Mouse (Mus musculus) forebrain, embryonic 13.5 days (tissue): ENCODE measurements at regions not wholly inside any gene's neighbourhood (a gene's known extent, or its start where the extent isn't known, plus 50 kb on each side); places are given as distances from the start of the nearest gene placed in this dataset.
A peak's percentile ranks its signal among the peaks of the same experiment; 100 is the strongest.

Experiments used
- ATAC-seq: fragments of 200-750 bp; cut with Nextera tagmentation; 2 replicates; pipeline ENCODE4 v1.8.0; 2017
- H3K27ac ChIP-seq: fragments of 300-500 bp; sonication (generic); 2 replicates; pipeline ENCODE4 v1.5.1; 2015; ENCODE audit warnings: inconsistent platforms, mild to moderate bottlenecking, moderate library complexity
- H3K27me3 ChIP-seq: fragments of 300-500 bp; sonication (generic); 2 replicates; pipeline ENCODE4 v1.6.1; 2015; ENCODE audit warnings: mild to moderate bottlenecking, inconsistent platforms
- H3K36me3 ChIP-seq: fragments of 300-500 bp; sonication (generic); 2 replicates; pipeline ENCODE4 v1.6.1; 2015; ENCODE audit warnings: mild to moderate bottlenecking, inconsistent platforms; ENCODE audit not compliant: poor library complexity, severe bottlenecking
- H3K4me1 ChIP-seq: fragments of 300-500 bp; sonication (generic); 2 replicates; pipeline ENCODE4 v1.6.1; 2015; ENCODE audit warnings: inconsistent platforms
- H3K4me2 ChIP-seq: fragments of 300-500 bp; sonication (generic); 2 replicates; pipeline ENCODE4 v1.6.1; 2015; ENCODE audit warnings: inconsistent platforms, mild to moderate bottlenecking, moderate library complexity
- H3K4me3 ChIP-seq: fragments of 300-500 bp; sonication (generic); 2 replicates; pipeline ENCODE4 v1.5.1; 2015; ENCODE audit warnings: mild to moderate bottlenecking, inconsistent platforms
- H3K9ac ChIP-seq: fragments of 300-500 bp; sonication (generic); 2 replicates; pipeline ENCODE4 v1.6.1; 2015; ENCODE audit warnings: mild to moderate bottlenecking, inconsistent platforms
- H3K9me3 ChIP-seq: fragments of 300-500 bp; sonication (generic); replicated peaks from 2 replicates; pipeline ENCODE4 v1.6.1; 2016; ENCODE audit warnings: inconsistent platforms
- WGBS: fragments of 180-500 bp; shearing (Covaris S2); methylation state at CpG from one replicate; pipeline ENCODE4 v1.1.7; 2015; 5-methylcytosine and 5-hydroxymethylcytosine counted together

DNA sequence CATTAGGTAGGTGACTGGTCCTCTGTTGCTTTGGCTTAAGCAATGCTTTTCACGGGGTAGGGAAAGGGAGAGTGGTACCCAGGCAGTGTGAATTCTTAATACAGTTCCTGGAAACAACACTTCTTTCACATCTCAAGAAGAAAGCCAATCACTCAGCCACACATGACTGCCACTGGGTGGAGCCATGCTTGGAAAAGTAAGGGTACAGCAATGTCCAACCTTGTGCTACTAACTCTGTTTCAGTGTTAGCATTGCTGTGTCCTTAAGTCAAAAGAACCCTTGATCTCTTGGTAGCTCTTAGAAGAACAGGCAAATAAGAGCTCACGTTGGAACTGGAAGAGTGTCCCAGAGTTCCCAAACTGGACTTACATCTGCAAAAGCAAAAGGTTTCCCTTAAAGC is 318.8 kb downstream of the 1190002N15Rik start:
- 72% methylated on average over 2 of the region's 2 CpGs for WGBS
- ATAC-seq, result no peak

DNA sequence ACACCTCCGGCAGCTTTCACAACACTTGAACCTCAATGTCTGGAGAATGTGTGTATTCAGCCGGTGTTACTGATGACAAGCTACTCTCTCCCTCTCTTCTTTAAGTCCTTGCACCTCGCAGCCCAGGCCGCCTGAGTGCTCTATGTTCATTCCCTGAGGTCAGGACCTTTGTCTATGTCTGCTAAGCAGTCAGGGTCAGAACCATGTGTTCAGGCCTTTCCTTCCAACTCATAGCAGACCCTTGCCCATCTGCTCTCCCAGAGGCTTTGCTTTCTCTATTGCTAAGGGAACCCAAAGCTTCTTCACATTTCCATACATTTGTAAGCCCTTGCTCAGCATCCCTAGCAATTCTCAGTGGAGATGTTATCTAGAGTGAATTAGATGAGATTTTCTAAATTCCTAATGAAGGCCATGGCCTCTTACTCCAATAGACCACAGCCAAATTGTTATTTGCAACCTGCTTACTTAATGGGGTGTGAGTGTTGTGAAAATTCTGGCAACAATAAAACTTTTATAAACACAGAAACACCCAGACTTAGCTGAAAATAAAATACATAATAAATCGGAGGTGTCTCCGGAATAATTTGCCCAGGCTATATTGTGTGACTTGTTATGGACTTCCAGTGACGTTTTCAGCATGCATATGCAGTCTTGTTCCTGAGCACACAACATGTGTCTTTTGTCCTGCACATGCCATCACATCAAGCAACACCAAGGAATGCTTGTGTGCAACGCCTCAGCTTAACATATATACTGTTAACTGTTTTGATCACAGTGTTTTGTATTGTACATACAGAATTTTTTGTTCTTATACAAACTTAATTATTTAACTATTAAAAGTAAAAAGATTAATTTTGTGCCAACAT is 321.2 kb downstream of the 1190002N15Rik start:
- H3K9ac ChIP-seq, result no peak overlapping the region
- 90% methylated on average over 8 of the region's 8 CpGs for WGBS
- H3K4me1 ChIP-seq, result no peaks in the 10 kb centered on the region
- H3K27ac ChIP-seq, result no peak overlapping the region
- no peak overlapping the region for H3K4me2 ChIP-seq
- no peak for ATAC-seq
- H3K27me3 ChIP-seq, result no peaks in the 10 kb centered on the region
- H3K4me3 ChIP-seq, result no peak overlapping the region
- H3K36me3 ChIP-seq, result no peaks in the 10 kb centered on the region
- H3K9me3 ChIP-seq, result no peaks in the 10 kb centered on the region

More for the DNA sequence above, 318.8 kb downstream of the 1190002N15Rik start:
- Histone ChIP-seq H3K36me3 (no peaks in the 10 kb centered on the region), H3K27me3 (no peaks in the 10 kb centered on the region), H3K4me1 (no peaks in the 10 kb centered on the region), H3K27ac (no peak overlapping the region), H3K4me2 (no peak overlapping the region), H3K4me3 (no peak overlapping the region), H3K9ac (no peak overlapping the region), H3K9me3 (no peaks in the 10 kb centered on the region)

DNA sequence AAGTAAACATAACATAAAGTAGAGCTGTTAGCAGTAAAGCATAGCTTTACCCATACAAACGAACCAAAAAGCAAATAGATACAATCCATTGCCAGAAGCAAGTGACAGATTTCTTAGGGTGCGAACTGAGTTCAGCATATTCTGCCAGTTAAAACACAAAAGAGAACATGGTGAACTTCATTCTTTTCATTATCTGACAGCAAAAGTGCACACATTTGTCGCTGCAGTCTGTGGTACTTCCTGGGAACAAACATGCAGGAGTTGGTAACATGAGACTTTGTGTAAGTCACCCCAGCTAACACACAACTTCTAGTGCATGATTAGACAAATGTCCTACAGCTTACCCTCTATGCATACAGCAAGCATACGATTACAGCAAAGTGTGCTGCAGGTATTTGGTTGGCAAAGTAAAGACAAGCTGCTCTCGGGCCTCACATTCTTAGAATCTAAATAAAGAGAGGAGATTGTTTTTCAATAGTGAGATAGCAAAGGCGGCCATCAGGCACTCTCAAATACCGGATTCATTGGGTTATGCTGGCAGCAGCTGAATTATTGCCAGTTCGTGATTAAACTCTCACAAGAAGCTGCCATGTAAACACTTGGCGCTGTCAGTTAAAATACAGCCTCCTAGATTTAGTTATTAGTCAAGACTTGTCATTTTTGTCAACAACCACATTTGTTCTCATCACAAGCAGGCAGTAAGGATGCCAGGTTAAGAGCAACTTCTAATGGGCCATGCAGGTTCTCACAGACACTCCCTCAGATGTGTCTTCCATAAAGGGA is 327.2 kb downstream of the 1190002N15Rik start:
- WGBS, result 71% methylated on average over 9 of the region's 9 CpGs
- Histone ChIP-seq H3K9ac (no peak overlapping the region), H3K27me3 (no peaks in the 10 kb centered on the region), H3K9me3 (no peaks in the 10 kb centered on the region), H3K36me3 (no peaks in the 10 kb centered on the region), H3K4me1 (no peaks in the 10 kb centered on the region), H3K4me3 (no peak overlapping the region), H3K4me2 (no peak overlapping the region), H3K27ac (no peak overlapping the region)
- peak; percentile 3; the same call in 1 of the 2 replicates for ATAC-seq

DNA sequence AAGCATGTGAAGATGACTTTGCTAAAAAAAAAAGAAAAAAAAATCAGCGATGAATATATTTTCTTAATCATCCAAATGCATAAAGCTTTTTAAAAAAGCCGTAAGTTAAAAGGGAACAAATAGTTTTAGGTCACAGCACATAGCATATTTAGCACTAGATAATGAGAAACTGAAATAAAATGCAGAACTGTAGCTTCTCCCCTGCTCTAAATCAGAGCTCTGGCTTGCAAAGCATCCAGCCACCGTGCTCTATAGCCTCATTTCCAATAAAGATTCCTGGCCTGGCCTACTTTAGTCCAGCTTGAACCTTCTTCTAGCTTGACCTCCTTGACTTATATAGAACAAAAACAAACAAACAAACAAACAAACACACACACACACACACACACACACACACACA is 328.9 kb downstream of the 1190002N15Rik start:
- WGBS, result 86% methylated on average over 3 of the region's 3 CpGs
- H3K9me3 ChIP-seq, result no peaks in the 10 kb centered on the region
- no peak overlapping the region for H3K4me2 ChIP-seq
- H3K27ac ChIP-seq, result no peak overlapping the region
- no peak overlapping the region for H3K9ac ChIP-seq
- no peaks in the 10 kb centered on the region for H3K4me1 ChIP-seq
- no peak for ATAC-seq
- no peaks in the 10 kb centered on the region for H3K36me3 ChIP-seq
- no peaks in the 10 kb centered on the region for H3K27me3 ChIP-seq
- no peak overlapping the region for H3K4me3 ChIP-seq

DNA sequence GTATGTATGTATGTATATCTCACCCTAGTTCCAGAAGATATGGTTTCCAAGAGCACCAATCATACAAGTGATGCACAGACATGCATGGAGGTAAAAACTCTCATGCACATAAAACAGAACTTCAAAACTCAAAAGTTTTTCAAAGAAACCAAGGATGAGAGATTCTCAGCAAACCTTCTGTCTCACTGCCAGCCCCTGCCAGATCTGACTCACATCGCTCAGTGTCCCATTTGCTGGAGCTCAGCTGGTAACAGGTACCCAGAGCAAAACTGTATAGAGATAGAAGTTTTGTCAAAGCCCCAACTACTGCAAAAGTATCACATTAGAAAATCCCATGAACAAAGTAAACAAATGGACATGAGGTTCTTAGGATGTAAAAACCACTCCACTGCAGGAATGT is 337.0 kb downstream of the 1190002N15Rik start:
- H3K27me3 ChIP-seq, result no peaks in the 10 kb centered on the region
- no peaks in the 10 kb centered on the region for H3K36me3 ChIP-seq
- no peak overlapping the region for H3K4me2 ChIP-seq
- H3K4me1 ChIP-seq, result no peaks in the 10 kb centered on the region
- no peak overlapping the region for H3K27ac ChIP-seq
- no peak for ATAC-seq
- no peak overlapping the region for H3K4me3 ChIP-seq
- WGBS, result 100% methylated on average over 1 of the region's 1 CpGs
- H3K9me3 ChIP-seq, result no peaks in the 10 kb centered on the region
- no peak overlapping the region for H3K9ac ChIP-seq

DNA sequence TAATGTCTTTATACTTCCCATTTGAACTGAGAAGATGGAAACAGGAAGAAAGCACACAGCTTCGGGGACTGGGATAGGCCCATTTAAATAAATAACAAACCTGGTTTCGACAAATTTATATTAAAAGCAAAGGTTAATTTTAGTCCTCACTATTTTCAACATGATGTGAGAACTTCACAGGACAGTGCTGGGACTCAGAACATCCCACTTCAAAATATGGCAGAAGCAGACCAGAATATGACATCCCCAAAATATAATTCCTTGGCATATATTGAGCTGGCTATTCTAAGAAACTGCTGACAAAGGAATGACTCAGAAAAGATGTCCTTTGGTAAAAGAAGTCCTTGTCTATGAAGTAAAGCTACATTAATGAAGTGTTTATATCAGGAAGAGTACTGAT is 338.0 kb downstream of the 1190002N15Rik start:
- Histone ChIP-seq H3K4me1 (no peaks in the 10 kb centered on the region), H3K4me3 (no peak overlapping the region), H3K27ac (no peak overlapping the region), H3K36me3 (no peaks in the 10 kb centered on the region), H3K9ac (no peak overlapping the region), H3K4me2 (no peak overlapping the region), H3K9me3 (no peaks in the 10 kb centered on the region), H3K27me3 (no peaks in the 10 kb centered on the region)
- WGBS, result 93% methylated on average over 2 of the region's 2 CpGs
- ATAC-seq, result no peak

DNA sequence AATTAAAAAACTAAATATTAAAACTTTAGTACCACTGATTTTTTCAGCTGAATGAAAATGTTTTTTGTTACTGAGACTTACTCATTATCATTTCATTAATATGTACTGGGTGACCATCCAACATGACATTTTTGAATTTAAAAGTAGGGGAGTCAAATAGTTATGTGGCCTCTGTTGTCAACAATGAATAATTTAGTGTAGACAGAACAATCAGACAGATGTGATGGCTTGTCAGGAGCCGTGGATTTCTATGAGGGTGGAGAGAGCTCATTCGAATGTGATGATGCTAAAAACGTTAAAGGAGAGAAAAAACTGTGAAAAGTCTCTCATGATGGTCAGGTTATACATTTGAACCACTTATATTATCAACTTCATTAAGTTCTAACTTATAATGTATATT is 346.8 kb downstream of the 1190002N15Rik start:
- no peaks in the 10 kb centered on the region for H3K36me3 ChIP-seq
- no peak overlapping the region for H3K4me3 ChIP-seq
- peak; percentile 52; the same call in 1 of the 2 replicates for ATAC-seq
- H3K9me3 ChIP-seq, result no peaks in the 10 kb centered on the region
- H3K4me2 ChIP-seq, result no peak overlapping the region
- H3K27me3 ChIP-seq, result no peaks in the 10 kb centered on the region
- H3K27ac ChIP-seq, result no peak overlapping the region
- peaks cover 4% of the 10 kb centered on the region; the same call in 1 of the 2 replicates for H3K4me1 ChIP-seq
- 41% methylated on average over 3 of the region's 3 CpGs for whole genome bisulfite sequencing
- H3K9ac ChIP-seq, result no peak overlapping the region

DNA sequence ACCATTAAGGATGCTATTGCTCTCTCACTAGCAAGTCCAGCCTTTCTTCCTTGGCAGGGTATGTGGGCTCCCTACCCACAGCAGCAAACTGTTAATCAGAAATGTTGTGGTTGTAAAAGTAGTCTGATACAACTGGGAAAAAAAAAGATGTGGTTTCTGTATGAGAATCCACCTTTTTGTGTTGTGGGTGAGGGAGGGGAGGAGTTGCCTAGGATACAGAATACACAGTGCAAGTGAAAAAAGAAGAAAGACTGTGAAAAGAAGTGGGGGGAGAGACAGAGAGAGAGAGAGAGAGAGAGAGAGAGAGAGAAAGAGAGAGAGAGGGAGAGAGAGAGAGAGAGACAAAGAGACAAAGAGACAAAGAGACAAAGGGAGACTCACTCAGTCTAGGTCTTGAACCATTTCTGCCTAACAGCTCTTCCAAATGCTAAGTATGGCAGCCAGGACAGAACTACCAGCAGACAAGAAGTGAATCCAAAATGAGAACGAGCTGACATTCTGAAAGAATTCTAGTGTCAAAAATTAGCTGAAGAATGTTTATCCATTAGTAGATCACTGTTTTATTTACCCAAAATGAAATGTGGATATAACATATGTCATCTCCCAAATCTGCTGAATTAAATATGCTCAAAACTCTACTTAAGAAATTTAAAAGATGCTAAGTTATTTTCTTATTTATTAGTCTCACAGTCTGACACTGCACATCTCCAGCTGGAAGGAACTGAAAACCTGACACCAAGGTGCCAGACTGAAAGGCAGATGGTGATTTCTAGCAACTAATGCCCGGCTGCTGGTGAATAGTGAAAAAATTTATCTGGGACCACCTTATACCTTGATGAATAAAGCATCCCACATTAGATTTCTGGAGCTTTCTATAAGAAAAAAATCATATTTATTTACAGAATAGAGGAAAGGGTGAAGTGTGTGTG is 347.7 kb downstream of the 1190002N15Rik start:
- Histone ChIP-seq H3K27ac (peak overlapping the region; percentile 14; the same call in 1 of the 2 replicates), H3K36me3 (no peaks in the 10 kb centered on the region), H3K9ac (no peak overlapping the region), H3K4me3 (no peak overlapping the region), H3K9me3 (no peaks in the 10 kb centered on the region), H3K4me1 (peaks cover 4% of the 10 kb centered on the region; the same call in 1 of the 2 replicates), H3K4me2 (no peak overlapping the region), H3K27me3 (no peaks in the 10 kb centered on the region)
- WGBS, result 53% methylated on average over 2 of the region's 2 CpGs
- ATAC-seq, result peak; percentile 76

DNA sequence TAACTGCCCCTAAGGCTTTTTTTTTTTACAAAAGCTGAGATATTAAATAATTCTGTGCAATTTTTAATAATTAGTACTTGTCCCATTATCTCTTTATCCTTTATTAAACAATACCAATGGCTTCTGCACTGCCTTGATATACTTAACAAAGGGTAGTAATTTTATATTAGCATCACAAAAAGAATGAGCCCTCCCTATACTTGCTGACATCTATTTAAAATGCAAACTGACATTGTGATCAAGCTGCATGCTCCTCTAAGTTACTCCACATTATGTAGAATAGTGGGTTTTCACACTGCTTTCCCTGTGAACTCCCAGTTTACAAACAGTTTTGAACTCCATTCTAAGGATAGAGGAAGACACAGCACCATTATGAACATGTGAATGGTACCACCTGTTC is 349.8 kb downstream of the 1190002N15Rik start:
- H3K4me2 ChIP-seq, result no peak overlapping the region
- no peak overlapping the region for H3K9ac ChIP-seq
- no peaks in the 10 kb centered on the region for H3K27me3 ChIP-seq
- H3K4me1 ChIP-seq, result peaks cover 4% of the 10 kb centered on the region; the same call in 1 of the 2 replicates
- H3K36me3 ChIP-seq, result no peaks in the 10 kb centered on the region
- H3K27ac ChIP-seq, result no peak overlapping the region
- no peaks in the 10 kb centered on the region for H3K9me3 ChIP-seq
- H3K4me3 ChIP-seq, result no peak overlapping the region
- peak; percentile 53 for ATAC-seq

DNA sequence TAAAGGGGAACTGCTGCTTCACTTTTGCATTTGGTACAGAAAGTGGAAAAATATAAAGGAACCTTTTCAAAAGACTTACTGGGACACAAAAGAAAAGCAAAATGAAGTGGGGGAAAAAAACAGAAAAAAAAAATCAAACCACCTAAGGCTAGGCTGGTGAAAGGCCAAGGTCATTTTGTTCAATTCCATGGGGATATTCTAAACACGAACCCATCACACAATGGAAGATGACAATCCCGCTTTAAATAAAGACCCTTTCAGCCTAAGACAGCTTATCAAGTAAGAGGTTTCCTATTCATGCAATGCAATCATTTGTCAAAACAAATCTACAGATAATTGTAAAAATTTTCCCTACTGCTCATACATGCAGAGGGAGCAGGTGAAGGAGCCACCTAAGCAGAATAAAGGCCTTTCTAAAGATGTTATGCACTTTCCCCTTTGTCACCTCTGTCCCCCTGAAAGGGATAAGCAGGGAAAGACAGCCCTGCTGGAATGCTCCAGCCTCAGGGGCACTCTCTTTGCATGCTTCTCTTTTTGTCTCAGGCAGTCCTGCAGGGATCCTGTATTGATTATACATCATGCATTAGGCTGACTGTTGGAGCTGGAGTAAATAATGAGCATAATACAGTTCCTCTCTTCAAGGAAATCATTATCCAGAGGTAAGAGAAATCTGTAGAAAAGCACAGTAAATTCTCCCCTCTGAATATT is 367.8 kb downstream of the 1190002N15Rik start:
- Histone ChIP-seq H3K9ac (no peak overlapping the region), H3K27me3 (no peaks in the 10 kb centered on the region), H3K4me3 (no peak overlapping the region), H3K9me3 (no peaks in the 10 kb centered on the region), H3K4me1 (0 out of 2 replicates have a peak, but pooled peaks cover 3% of the 10 kb centered on the region), H3K4me2 (no peak overlapping the region), H3K36me3 (no peaks in the 10 kb centered on the region), H3K27ac (no peak overlapping the region)
- no peak; the same call in 1 of the 2 replicates for ATAC-seq
- 33% methylated on average over 2 of the region's 2 CpGs for WGBS

DNA sequence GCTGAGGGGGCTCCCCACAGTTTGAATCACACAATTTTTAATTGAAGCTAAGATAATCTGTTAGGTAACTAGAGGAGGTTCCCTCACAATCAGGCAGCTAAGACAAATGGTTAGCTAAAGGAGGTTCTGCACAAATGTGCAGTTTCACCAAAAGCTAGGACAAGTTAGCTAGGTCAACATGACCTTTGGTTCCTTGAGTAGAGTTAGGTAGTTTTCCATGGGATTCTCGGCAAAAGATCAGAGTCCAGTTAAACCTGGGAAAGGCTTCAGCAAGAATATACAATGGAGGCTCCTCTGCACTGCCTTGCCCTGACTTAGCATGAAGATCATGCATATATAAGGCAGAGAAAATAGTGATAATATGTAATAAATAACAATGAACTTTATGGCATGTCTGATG is 374.2 kb downstream of the 1190002N15Rik start:
- Histone ChIP-seq H3K36me3 (no peaks in the 10 kb centered on the region), H3K4me3 (no peak overlapping the region), H3K27ac (no peak overlapping the region), H3K4me2 (no peak overlapping the region), H3K9me3 (no peaks in the 10 kb centered on the region), H3K27me3 (no peaks in the 10 kb centered on the region), H3K4me1 (no peaks in the 10 kb centered on the region), H3K9ac (no peak overlapping the region)
- no peak for ATAC-seq
- WGBS, result 92% methylated on average over 1 of the region's 1 CpGs
